Mouse (Mus musculus) liver, adult 2 months (tissue): ENCODE measurements around the gene Llph.

Experiments
- CTCF ChIP-seq: fragments of 200-500 bp; IDR thresholded peaks from 2 replicates; pipeline ENCODE4 v1.5.1; 2011; ENCODE audit warnings: low read depth, low read length, control low read depth
- POLR2A ChIP-seq: fragments of 200-500 bp; IDR thresholded peaks from 2 replicates; pipeline ENCODE4 v1.6.1; 2011; ENCODE audit warnings: low read length, control low read depth; ENCODE audit not compliant: insufficient read depth; ENCODE audit errors: extremely low read depth

DNA sequence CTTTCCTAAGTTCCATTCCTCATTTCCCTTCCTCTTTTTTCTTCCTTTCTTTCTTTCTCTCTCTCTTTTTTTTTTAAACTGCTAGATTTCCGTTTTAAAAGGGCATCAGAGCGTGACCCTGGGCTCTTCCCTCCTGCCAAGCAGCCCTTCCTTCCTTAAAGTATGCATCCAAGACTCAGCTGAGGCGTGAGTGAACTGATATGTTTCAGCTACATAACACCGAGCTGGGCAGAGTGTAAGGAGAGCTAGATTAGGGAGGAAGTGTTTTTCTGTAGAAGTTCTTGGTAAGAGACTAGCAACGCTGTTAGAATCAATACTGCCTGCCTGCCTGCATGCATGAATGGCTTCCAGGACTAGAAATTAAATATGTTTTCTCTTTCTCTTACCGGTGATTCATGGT is 37.1 kb upstream of the Llph start:
- TF ChIP-seq POLR2A (no peak), CTCF (no peak)
